Mouse (Mus musculus): ENCODE measurements around the gene Gm20388. TPM values are rescaled to one million over a fixed set of nuclear protein-coding genes. Genes with fewer than 3 reads are reported as not detected.

Gene Gm20388
- total RNA-seq, 2 experiments from 2014 or later: 11.4 to 18.1 TPM

GRCm38 (mm10) chr8:122960932-122961331 is 3050.3 kb downstream of the Gm20388 start:
- peak; percentile 94 for ATAC-seq (replicated peaks; ENCODE audit: low FRiP score, low TSS enrichment, poor library complexity, severe bottlenecking)

- no peak for ATAC-seq (replicated peaks; ENCODE audit: low FRiP score, low TSS enrichment, poor library complexity, severe bottlenecking)
Observed at GRCm38 (mm10) chr8:122961458-122961857, 3050.8 kb downstream of the Gm20388 start.

- ATAC-seq (replicated peaks; ENCODE audit: low FRiP score, low TSS enrichment, poor library complexity, severe bottlenecking): no peak
Observed at GRCm38 (mm10) chr8:122962046-122962445, 3051.4 kb downstream of the Gm20388 start.

DNA sequence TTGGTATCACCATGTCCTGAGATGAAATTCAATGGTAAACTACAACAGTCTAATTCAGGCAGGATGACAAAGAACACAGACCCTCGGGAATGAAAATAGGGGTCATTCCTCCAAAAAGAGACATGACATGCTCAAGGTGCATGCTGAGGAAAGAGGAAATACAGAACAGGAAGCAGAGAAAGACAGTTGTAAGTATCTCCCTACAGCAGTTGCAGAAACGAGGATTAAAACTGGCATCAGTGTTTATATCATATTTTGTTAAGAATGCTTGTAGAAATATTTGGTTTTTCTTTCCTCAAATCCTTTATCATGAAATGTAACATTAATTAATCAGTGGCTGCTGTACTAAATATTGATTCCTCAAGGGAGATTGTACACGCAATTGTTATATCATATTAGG is 3056.0 kb downstream of the Gm20388 start:
- ATAC-seq (replicated peaks; ENCODE audit: low FRiP score, low TSS enrichment, poor library complexity, severe bottlenecking): no peak

DNA sequence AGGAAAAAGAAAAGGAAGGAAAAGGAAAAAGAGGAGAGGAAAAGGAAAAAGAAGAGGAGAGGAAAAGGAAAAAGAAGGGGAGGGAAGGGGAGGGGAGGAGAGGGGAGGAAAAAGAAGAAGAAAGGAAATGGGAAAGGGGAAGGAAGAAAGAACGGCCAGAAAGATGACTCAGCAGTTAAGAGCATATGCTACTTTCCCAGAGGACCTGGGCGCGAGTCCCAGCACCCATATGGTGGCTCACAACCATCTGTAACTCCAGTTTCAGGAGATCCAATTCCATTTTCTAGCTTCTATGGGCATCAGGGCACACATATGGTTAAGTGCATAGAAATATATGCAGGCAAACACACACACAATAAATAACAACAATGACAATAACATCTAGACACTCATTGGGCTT is 3057.5 kb downstream of the Gm20388 start:
- ATAC-seq (replicated peaks; ENCODE audit: low FRiP score, low TSS enrichment, poor library complexity, severe bottlenecking): no peak

GRCm38 (mm10) chr8:122969964-122970620 is 3059.5 kb downstream of the Gm20388 start:
- no peak for ATAC-seq (replicated peaks; ENCODE audit: low FRiP score, low TSS enrichment, poor library complexity, severe bottlenecking)

GRCm38 (mm10) chr8:122976046-122976445 is 3065.4 kb downstream of the Gm20388 start:
- ATAC-seq (replicated peaks; ENCODE audit: low FRiP score, low TSS enrichment, poor library complexity, severe bottlenecking): peak; percentile 70

- ATAC-seq (replicated peaks; ENCODE audit: low FRiP score, low TSS enrichment, poor library complexity, severe bottlenecking): no peak
Observed at GRCm38 (mm10) chr8:122979424-122979823, 3068.8 kb downstream of the Gm20388 start.

- ATAC-seq (replicated peaks; ENCODE audit: low FRiP score, low TSS enrichment, poor library complexity, severe bottlenecking): no peak
Observed at GRCm38 (mm10) chr8:122979865-122980509, 3069.3 kb downstream of the Gm20388 start.

DNA sequence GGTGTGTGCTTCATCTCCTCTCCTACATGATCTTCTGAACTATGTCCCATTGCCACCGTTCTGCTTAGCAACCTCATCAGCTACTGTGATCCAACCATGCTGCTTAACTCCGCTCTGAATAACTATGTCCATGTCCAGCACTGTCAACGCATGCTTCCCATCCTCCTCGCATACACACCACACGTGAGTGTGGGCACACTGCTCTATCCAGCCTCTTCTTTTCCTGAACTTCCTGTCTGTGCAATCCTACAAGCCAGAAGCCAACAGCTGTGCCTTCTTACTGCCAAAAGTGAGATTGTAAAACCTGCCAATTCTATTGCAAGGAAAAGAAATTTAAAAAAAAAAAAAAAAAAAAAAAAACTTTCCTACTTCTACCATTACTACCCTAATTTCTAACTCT is 3071.0 kb downstream of the Gm20388 start:
- no peak for ATAC-seq (replicated peaks; ENCODE audit: low FRiP score, low TSS enrichment, poor library complexity, severe bottlenecking)

DNA sequence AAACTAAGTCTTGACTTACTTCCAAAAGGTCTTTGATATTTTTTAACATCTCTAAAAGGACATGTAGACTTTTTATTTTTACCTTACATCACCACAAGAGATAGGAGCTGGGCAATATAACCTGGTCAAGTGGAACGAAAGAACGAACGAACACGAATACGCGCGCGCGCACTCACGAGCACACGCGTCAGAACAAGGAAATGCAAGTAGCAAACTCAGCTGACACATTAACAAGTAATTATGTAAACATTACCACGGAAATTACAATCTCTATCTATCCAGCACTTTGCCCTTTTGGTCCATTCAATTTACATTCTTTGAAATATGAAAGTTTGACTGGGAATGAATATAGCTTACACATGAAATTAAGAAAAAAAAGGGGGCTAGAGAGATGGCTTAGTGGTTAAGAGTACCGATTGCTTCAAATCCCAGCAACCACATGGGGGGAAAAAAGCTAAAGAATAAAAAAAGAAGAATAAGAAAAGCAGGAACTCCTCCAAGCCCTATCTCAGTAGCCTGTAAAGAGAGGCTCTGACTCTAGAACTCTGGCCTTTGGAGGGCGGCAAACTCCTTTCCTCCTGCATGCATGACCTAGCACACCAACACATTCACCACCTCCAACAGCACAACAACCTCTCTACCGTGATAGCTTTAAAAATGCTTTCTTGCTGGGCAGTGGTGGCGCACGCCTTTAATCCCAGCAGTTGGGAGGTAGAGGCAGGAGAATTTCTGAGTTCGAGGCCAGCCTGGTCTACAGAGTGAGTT is 3072.7 kb downstream of the Gm20388 start:
- no peak for ATAC-seq (replicated peaks; ENCODE audit: low FRiP score, low TSS enrichment, poor library complexity, severe bottlenecking)

GRCm38 (mm10) chr8:122984175-122984574 is 3073.5 kb downstream of the Gm20388 start:
- ATAC-seq (replicated peaks; ENCODE audit: low FRiP score, low TSS enrichment, poor library complexity, severe bottlenecking): no peak

DNA sequence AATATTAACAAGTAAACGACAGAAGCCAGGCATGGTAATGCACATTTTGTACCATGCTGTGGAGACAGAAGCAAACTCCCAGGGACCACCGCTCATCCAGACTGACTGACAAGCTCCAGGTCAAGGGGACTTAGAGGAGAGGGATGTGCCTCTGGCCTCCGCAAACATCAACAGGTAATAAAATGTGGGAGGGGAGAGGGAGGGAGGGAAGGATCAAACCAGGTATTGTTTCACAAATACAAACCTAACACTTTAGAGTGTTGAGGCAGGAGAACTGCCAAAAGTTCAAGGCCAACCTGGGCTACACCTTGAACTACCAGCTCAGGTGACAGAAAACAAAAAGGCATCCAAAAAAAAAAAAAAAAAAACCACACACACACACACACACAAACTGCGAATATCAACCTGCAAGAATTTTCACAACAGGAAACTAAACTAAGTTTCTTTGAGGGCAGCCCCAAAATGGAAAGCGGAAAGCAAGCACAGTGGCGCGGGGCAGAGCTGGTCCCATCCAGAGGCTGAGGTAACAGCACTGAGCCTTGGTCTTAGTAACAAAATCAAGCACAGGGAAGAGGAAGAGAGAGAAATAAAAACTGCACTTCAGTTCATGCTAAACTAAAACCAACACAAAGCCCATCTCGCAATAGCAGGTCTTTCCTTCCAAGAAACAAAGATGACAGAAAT is 3076.0 kb downstream of the Gm20388 start:
- no peak for ATAC-seq (replicated peaks; ENCODE audit: low FRiP score, low TSS enrichment, poor library complexity, severe bottlenecking)

DNA sequence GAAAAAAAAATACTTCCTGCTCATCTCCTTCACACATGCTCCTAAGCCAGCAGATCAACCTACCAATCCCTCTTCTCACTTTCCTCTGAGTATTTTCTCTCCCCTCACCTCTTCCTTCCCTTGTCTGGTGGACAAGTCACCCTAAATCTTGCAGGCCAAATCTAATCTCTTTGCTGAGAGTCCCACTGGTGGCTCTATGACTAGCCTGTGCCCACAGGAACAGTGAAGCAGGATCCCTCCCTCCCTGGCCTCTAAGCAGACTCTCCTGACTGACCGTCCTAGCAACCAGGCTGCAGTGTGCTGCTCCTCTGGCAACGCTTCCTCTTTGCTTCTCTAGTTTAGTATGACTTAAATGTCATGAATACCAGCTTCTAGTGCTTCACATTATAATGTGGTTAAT is 3076.6 kb downstream of the Gm20388 start:
- no peak for ATAC-seq (replicated peaks; ENCODE audit: low FRiP score, low TSS enrichment, poor library complexity, severe bottlenecking)

DNA sequence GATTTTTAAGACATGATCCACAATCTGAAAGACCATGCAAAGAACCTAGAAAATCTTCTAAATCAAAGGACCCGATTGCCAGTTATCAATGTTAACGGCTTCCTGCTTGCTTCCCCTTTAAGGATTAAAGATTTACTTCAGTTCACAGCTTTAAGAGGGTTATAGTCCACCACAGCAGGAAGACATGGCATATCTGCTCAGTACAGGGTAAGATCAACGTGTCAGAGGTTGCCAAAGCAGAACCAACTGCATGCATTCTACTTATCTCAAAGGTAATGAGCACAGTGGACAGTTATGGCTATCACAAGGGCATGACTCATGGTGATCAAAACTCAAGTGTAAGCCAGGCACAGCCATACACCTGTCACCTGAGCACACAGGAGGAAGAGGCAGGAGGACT is 3078.3 kb downstream of the Gm20388 start:
- peak; percentile 88 for ATAC-seq (replicated peaks; ENCODE audit: low FRiP score, low TSS enrichment, poor library complexity, severe bottlenecking)

GRCm38 (mm10) chr8:122989976-122990375 is 3079.3 kb downstream of the Gm20388 start:
- no peak for ATAC-seq (replicated peaks; ENCODE audit: low FRiP score, low TSS enrichment, poor library complexity, severe bottlenecking)

DNA sequence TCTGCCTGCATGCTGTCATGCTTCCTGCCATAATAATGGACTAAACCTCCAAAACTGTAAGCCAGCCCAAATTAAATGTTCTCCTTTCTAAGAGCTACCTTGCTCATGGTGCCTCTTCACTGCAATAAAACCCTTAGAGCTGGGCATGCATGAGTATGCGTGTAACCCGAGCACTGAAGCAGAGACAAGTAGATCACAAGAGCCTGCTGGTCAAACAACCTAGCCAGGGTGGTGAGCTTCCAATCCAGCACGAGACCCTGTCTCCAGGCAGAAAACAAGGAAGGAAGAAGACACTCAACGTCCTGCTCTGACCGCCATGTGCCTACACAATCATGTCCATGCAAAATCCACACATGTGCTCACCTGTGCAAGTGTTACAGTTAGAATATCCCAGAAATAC is 3080.7 kb downstream of the Gm20388 start:
- ATAC-seq (replicated peaks; ENCODE audit: low FRiP score, low TSS enrichment, poor library complexity, severe bottlenecking): no peak

- no peak for ATAC-seq (replicated peaks; ENCODE audit: low FRiP score, low TSS enrichment, poor library complexity, severe bottlenecking)
Observed at GRCm38 (mm10) chr8:122992296-122992695, 3081.7 kb downstream of the Gm20388 start.

GRCm38 (mm10) chr8:122993031-122993430 is 3082.4 kb downstream of the Gm20388 start:
- ATAC-seq (replicated peaks; ENCODE audit: low FRiP score, low TSS enrichment, poor library complexity, severe bottlenecking): no peak

DNA sequence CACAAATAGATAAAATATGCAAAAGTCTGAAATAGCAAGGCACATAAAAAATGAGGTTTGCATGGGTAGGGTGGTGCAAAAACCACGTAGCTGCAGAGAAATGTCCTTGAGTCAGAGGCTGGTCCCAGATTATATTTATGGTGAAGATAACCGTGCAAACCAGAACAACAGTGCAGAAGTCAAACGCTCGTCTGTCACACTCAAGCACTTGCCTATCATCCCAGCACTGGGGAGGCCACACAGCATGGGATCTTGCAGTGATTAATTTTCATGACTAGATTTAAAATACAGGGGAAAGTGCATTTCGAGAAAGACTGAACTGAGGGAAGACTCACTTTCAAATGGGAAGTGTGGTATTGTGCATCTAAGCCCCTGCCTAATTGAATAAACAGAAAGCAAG is 3083.1 kb downstream of the Gm20388 start:
- peak; percentile 46 for ATAC-seq (replicated peaks; ENCODE audit: low FRiP score, low TSS enrichment, poor library complexity, severe bottlenecking)

Data from megakaryocyte-erythroid progenitor cell, adult 5-6 weeks (primary cell).